Mouse (Mus musculus) midbrain, embryonic 13.5 days (tissue): Measurements from ENCODE around the gene Rbm11. TPM values are rescaled to one million over a fixed set of nuclear protein-coding genes. Genes with fewer than 3 reads are reported as not detected.

Experiments
- ATAC-seq: fragments of 200-750 bp; cut with Nextera tagmentation; 2 replicates; pipeline ENCODE4 v1.8.0; 2017; ENCODE audit warnings: mild to moderate bottlenecking, moderate TSS enrichment, moderate library complexity
- H3K27ac ChIP-seq: fragments of 300-500 bp; sonication (generic); 2 replicates; pipeline ENCODE4 v1.5.1; 2015; ENCODE audit warnings: inconsistent platforms, mild to moderate bottlenecking, moderate library complexity
- H3K27me3 ChIP-seq: fragments of 300-500 bp; sonication (generic); 2 replicates; pipeline ENCODE4 v1.6.1; 2015; ENCODE audit warnings: mild to moderate bottlenecking, inconsistent platforms
- H3K36me3 ChIP-seq: fragments of 300-500 bp; sonication (generic); 2 replicates; pipeline ENCODE4 v1.6.1; 2015; ENCODE audit warnings: mild to moderate bottlenecking, inconsistent platforms
- H3K4me1 ChIP-seq: fragments of 300-500 bp; sonication (generic); replicated peaks from 2 replicates; pipeline ENCODE4 v1.6.1; 2015; ENCODE audit warnings: inconsistent platforms
- H3K4me2 ChIP-seq: fragments of 300-500 bp; sonication (generic); replicated peaks from 2 replicates; pipeline ENCODE4 v1.6.1; 2015; ENCODE audit warnings: moderate library complexity, mild to moderate bottlenecking, inconsistent platforms
- H3K4me3 ChIP-seq: fragments of 300-500 bp; sonication (generic); replicated peaks from 2 replicates; pipeline ENCODE4 v1.5.1; 2015; ENCODE audit warnings: mild to moderate bottlenecking, inconsistent platforms
- H3K9ac ChIP-seq: fragments of 300-500 bp; sonication (generic); replicated peaks from 2 replicates; pipeline ENCODE4 v1.6.1; 2015; ENCODE audit warnings: mild to moderate bottlenecking, inconsistent platforms
- H3K9me3 ChIP-seq: fragments of 300-500 bp; sonication (generic); 2 replicates; pipeline ENCODE4 v1.6.1; 2016; ENCODE audit warnings: mild to moderate bottlenecking, inconsistent platforms
- WGBS: fragments of 180-500 bp; shearing (Covaris S2); methylation state at CpG from one replicate; pipeline ENCODE4 v1.1.7; 2015; 5-methylcytosine and 5-hydroxymethylcytosine counted together
- polyA plus RNA-seq: library from polyadenylated mRNA; unstranded; fragments of >200 nt; fragmentation: Nextera tagmentation; extraction: Ambion mirVana; gene quantifications from 2 replicates; pipeline ENCODE4 v1.2.1, GENCODE M21; 2015

Gene Rbm11
- polyA plus RNA-seq = 2.0 and 2.1 TPM in 2 replicates

DNA sequence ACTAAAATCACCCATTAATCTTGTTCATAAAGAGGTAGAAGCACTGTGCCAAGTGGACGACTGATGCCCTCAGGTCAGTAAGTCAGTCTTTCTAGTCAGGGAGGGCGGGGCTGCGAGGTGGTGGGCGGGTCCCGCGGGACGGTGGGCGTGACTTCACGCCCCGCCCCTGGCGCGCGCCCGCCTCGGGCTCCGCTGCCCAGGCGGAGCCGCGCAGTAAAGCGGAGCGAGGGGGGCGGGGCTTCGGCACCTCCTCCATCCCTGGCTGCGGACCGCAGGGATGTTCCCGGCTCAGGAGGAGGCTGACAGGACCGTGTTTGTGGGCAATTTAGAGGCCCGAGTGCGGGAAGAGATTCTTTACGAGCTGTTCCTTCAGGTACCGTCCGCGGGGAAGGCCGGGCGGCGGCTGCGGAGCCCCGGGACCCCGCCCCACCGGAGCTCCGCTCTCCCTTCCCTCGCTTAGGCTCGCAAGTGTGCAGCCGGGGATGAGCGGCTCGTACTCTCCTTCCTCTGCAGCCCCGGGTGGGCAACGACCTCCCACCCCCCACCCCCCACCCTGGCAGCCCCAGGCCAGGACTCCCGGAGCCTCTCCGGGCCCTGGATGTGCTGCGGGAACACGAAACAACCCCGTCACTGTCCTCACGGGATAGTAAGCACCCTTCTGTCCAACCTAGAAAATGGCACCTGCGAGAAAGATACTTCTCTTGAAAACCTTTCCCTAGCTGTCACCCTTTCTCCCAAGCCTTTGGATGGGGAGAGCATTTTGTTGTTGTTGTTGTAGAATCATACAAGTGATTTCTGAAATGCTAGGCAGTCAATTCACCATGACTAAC, at the start of gene Rbm11:
TSS of gene Rbm11 (plus strand) at position 174 of the 830 bp plus-strand sequence.
- peak within 1 kb of the TSS; percentile 80 for H3K9ac ChIP-seq
- no peaks in the 10 kb centered on the region for H3K9me3 ChIP-seq
- peak within 1 kb of the TSS; percentile 71 for H3K4me3 ChIP-seq
- H3K4me1 ChIP-seq = peaks cover 17% of the 10 kb centered on the region
- ATAC-seq = peak; percentile 97
- H3K27ac ChIP-seq = peak within 1 kb of the TSS; percentile 73; the same call in 1 of the 2 replicates
- H3K36me3 ChIP-seq = no peaks in the 10 kb centered on the region
- WGBS = under 1% methylated on average over 48 of the region's 55 CpGs
- H3K27me3 ChIP-seq = no peaks in the 10 kb centered on the region
- peak within 1 kb of the TSS; percentile 73 for H3K4me2 ChIP-seq

DNA sequence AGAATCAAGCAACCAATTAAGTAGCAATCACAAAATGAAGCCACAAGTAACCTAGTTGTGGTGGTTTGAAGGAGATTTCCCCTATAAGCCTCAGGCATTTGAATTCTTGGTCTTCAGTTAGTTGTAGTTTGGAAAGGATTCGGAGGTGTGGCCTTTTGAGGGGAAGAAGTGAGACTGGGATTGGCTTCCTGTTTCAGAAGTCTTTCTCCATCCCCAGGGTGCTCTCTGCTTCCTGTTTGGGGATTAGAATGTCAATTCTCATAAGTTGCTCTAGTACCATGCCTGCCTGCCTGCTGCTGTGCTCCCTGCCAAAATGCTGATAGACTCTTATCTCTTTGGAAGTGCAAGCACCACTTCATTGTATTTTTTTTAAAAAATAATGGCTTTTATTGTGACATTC, 47.3 kb upstream of the Rbm11 start:
- Histone ChIP-seq H3K4me3 (no peak overlapping the region), H3K4me2 (no peak overlapping the region), H3K4me1 (no peaks in the 10 kb centered on the region), H3K9ac (no peak overlapping the region), H3K27me3 (no peaks in the 10 kb centered on the region), H3K36me3 (no peaks in the 10 kb centered on the region), H3K27ac (no peak overlapping the region), H3K9me3 (no peaks in the 10 kb centered on the region)
- ATAC-seq = no peak
- WGBS = 97% methylated on average over 1 of the region's 1 CpGs

DNA sequence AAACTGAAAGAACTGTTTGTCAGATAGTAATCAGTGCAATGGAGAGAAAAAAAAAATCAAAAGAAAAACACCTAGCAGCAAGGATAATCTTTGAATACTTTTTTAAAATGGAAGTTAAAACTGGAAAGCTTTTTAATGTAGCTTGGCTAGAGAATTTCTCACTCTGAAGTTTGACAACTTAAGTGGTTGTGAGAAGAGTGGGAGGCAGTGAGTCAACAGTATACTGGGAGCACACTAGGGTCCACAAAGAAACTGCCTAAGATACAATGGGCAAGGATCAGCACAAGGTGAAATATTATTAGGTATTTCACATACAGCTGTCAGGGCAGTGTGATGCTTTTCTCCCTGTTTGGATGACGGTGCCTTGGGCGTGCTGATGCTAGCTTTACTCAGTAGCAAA, 29.7 kb upstream of the Rbm11 start:
- 93% methylated on average over 2 of the region's 2 CpGs for WGBS
- no peak for ATAC-seq
- no peaks in the 10 kb centered on the region for H3K27me3 ChIP-seq
- H3K4me3 ChIP-seq = no peak overlapping the region
- H3K9me3 ChIP-seq = no peaks in the 10 kb centered on the region
- no peaks in the 10 kb centered on the region for H3K4me1 ChIP-seq
- H3K36me3 ChIP-seq = no peaks in the 10 kb centered on the region
- H3K27ac ChIP-seq = no peak overlapping the region
- H3K4me2 ChIP-seq = no peak overlapping the region
- no peak overlapping the region for H3K9ac ChIP-seq

DNA sequence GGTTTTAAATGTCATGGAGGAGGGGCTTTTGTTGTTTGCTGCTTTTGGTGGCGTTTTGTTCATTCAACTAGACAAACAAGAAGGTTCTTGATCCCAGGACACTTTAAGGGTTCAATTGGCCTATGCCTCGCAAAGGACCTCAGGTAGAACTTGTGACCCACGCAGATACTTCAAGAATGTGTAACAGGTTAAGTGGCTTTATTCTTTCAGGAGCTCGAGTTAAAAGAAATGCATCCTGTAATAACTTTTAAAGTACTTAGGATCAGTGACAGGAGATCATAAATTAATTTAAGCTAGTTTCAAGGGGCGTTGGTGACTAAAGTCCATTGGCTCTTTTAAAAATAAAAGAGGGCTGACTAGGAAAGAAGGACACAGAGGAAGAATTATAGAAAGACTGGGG, 10.4 kb upstream of the Rbm11 start:
- Histone ChIP-seq H3K4me1 (no peaks in the 10 kb centered on the region), H3K36me3 (no peaks in the 10 kb centered on the region), H3K9ac (no peak overlapping the region), H3K27ac (no peak overlapping the region), H3K27me3 (no peaks in the 10 kb centered on the region), H3K4me2 (no peak overlapping the region), H3K9me3 (no peaks in the 10 kb centered on the region), H3K4me3 (no peak overlapping the region)
- WGBS = 83% methylated on average over 5 of the region's 5 CpGs
- no peak for ATAC-seq

- H3K27me3 ChIP-seq = no peaks in the 10 kb centered on the region
- no peak within 1 kb of the TSS for H3K4me3 ChIP-seq
- ATAC-seq = no peak
- H3K4me2 ChIP-seq = no peak within 1 kb of the TSS
- no peaks in the 10 kb centered on the region for H3K36me3 ChIP-seq
- H3K9me3 ChIP-seq = no peaks in the 10 kb centered on the region
- no peak within 1 kb of the TSS for H3K27ac ChIP-seq
- 68% methylated on average over 7 of the region's 7 CpGs for WGBS
- no peaks in the 10 kb centered on the region for H3K4me1 ChIP-seq
- H3K9ac ChIP-seq = no peak within 1 kb of the TSS
Measured at GRCm38 (mm10) chr16:75585961-75586360, 6.7 kb upstream of the Rbm11 start, which contains the start of gene Lipi. Lipi (minus strand) TSS chr16:75586061.

DNA sequence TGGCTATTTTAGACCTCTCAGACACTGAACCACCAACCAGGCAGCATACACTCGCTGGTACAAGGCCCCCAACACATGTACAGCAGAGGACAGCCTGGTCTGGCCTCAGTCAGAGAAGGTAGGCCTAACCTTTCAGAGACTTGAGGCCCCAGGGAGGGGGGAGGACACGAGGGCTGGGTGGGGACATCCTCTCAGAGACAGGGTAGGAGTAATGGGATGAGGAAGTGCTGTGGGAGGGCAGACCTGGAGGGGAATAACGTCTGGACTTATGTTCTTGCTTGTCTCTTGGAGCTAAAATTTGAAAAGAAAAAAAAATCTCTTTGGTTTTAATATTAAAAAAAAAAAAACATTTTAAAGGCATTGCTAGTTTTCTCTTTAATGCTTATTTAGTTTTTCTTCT, 6.2 kb upstream of the Rbm11 start:
- Histone ChIP-seq H3K4me2 (no peak overlapping the region), H3K4me1 (no peaks in the 10 kb centered on the region), H3K9ac (no peak overlapping the region), H3K9me3 (no peaks in the 10 kb centered on the region), H3K36me3 (no peaks in the 10 kb centered on the region), H3K27ac (no peak overlapping the region), H3K4me3 (no peak overlapping the region), H3K27me3 (no peaks in the 10 kb centered on the region)
- 0 out of 2 replicates have a peak, but pooled peaks have one; percentile 34 for ATAC-seq
- 43% methylated on average over 3 of the region's 3 CpGs for WGBS

DNA sequence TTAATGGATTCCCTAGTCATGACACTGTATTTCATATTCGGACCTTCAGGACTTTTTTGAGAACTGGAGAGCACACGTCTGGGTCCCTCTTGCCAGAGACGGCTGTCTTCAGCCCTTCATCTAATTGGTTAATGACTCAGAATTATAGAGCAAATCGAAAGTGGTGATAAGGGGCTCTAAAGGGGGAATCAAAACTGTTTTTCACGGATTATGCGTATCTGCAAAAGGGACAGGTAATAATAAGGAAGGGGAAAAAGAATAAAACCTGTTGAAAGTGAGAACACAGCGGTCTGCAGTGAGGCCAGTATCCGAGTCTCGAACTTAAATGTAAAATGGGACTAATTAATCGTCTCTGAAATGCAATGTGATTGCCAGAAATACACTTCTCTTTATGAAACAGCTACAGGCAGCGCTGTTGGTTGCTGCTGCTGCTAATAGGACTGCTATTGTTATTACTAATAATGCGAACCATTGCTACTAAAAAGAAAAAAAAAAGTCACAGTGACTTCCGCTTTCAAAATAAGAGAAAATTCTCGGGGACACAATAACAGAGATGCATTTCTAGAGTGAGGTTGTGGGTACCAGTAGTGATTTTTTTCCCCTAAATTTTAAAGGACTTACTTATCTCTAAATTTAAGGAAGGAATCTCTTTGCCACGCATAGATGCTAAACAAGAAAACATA, 998 bp downstream of the Rbm11 start:
- Histone ChIP-seq H3K4me3 (peak overlapping the region; percentile 71), H3K36me3 (no peaks in the 10 kb centered on the region), H3K9me3 (no peaks in the 10 kb centered on the region), H3K27ac (no peak overlapping the region), H3K9ac (peak overlapping the region; percentile 80), H3K4me2 (peak overlapping the region; percentile 73), H3K27me3 (no peaks in the 10 kb centered on the region), H3K4me1 (peaks cover 17% of the 10 kb centered on the region)
- peak; percentile 18 for ATAC-seq
- WGBS = 10% methylated on average over 15 of the region's 15 CpGs

- H3K9me3 ChIP-seq = no peaks in the 10 kb centered on the region
- no peaks in the 10 kb centered on the region for H3K4me1 ChIP-seq
- no peaks in the 10 kb centered on the region for H3K27me3 ChIP-seq
- H3K4me2 ChIP-seq = no peak overlapping the region
- no peaks in the 10 kb centered on the region for H3K36me3 ChIP-seq
- no peak overlapping the region for H3K27ac ChIP-seq
- WGBS = 60% methylated on average over 1 of the region's 1 CpGs
- no peak for ATAC-seq
- H3K9ac ChIP-seq = no peak overlapping the region
- no peak overlapping the region for H3K4me3 ChIP-seq
Measured at GRCm38 (mm10) chr16:75606415-75606814, 13.8 kb downstream of the Rbm11 start.

GRCm38 (mm10) chr16:75612561-75612960, 19.9 kb downstream of the Rbm11 start:
- Histone ChIP-seq H3K27me3 (no peaks in the 10 kb centered on the region), H3K4me3 (no peak overlapping the region), H3K4me2 (no peak overlapping the region), H3K9ac (no peak overlapping the region), H3K4me1 (no peaks in the 10 kb centered on the region), H3K27ac (no peak overlapping the region), H3K36me3 (no peaks in the 10 kb centered on the region), H3K9me3 (no peaks in the 10 kb centered on the region)
- no peak for ATAC-seq

DNA sequence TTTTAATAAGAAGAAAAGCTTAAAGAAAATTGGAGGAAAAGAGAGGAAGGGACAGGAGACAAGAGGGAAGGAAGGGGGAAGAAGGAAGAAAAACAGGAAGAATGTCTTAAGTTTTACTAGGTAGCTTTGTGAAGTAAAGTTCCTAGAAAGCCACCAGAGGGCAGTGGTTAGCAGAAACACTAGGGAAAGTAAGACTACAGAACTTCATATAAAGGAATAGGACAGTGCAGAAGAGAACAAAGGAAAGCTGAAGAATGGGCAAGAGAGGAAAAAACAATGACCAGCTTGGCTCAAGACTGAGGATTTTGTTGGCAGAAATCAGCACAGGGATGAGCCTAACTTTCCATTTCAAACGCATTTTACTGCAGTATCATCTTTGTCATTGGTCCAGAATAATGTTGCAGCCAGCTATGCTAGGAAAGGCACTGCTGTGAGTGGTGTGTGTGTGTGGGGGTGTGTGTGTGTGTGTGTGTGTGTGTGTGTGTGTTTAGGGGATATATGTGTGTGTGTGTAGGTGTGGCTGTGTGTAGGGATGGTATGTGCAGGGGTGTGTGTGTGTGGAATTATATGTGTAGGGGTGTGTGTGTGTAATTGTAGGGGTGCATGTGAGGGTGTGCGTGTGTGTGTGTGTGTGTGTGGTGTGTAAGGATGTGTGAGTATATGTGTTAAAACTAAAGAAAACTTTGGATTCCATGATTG, 25.2 kb downstream of the Rbm11 start:
- H3K27ac ChIP-seq = no peak overlapping the region
- no peak overlapping the region for H3K4me3 ChIP-seq
- no peak overlapping the region for H3K9ac ChIP-seq
- H3K27me3 ChIP-seq = no peaks in the 10 kb centered on the region
- WGBS = 71% methylated on average over 2 of the region's 2 CpGs
- no peak overlapping the region for H3K4me2 ChIP-seq
- no peaks in the 10 kb centered on the region for H3K36me3 ChIP-seq
- H3K9me3 ChIP-seq = no peaks in the 10 kb centered on the region
- no peaks in the 10 kb centered on the region for H3K4me1 ChIP-seq
- ATAC-seq = peak; percentile 69

GRCm38 (mm10) chr16:75627862-75628261, 35.2 kb downstream of the Rbm11 start:
- no peak overlapping the region for H3K9ac ChIP-seq
- H3K27ac ChIP-seq = no peak overlapping the region
- H3K4me1 ChIP-seq = no peaks in the 10 kb centered on the region
- no peaks in the 10 kb centered on the region for H3K9me3 ChIP-seq
- WGBS = 92% methylated on average over 2 of the region's 2 CpGs
- H3K4me3 ChIP-seq = no peak overlapping the region
- no peak overlapping the region for H3K4me2 ChIP-seq
- no peaks in the 10 kb centered on the region for H3K36me3 ChIP-seq
- H3K27me3 ChIP-seq = no peaks in the 10 kb centered on the region
- no peak for ATAC-seq
